Mouse (Mus musculus) heart, adult 2 months (tissue): Measurements from ENCODE around the gene Vmn2r80.

Experiments
- EP300 ChIP-seq: fragments of 200-500 bp; IDR thresholded peaks from 2 replicates; pipeline ENCODE4 v1.6.1; 2011; ENCODE audit warnings: low read depth, low read length, control low read depth; ENCODE audit not compliant: insufficient read depth
- POLR2A ChIP-seq: fragments of 200-500 bp; IDR thresholded peaks from 2 replicates; pipeline ENCODE4 v1.6.1; 2011; ENCODE audit warnings: mild to moderate bottlenecking, low read depth, low read length, control low read depth; ENCODE audit not compliant: insufficient read depth

DNA sequence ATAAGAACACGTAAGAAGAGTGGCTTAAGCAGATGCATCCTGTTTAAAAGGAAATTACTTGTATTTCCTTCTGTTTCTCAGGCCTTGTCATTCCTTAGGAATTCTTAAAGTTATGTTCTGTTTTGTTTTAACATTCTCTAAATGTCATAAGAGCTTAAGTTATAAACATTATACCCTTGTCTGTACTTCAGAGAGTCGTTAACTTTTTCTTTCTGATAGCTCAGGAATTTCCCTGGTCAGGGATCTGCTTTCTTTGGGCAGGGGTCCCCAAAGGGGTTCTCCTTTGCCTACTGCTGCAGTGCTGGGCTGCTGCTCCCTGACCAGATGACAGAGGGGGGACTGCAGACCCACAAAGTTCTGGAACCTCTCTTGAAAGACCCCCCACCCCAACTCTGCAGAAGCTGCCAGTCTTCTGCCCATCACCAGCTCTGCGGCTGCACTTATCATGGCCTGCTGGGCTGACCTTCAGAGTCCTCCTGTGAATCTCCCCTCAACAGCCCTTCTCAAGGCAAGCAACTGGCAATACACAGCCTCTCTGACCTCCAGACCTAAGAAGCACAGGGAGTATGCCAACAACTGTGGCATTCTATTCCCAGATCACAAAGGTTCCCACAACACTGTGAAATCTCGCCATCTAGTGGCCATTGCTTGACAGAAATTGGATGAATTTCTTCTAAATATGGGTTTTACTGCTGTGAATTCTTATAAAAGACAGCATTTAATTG lies 32.3 kb upstream of the Vmn2r80 start:
- TF ChIP-seq POLR2A (no peak), EP300 (no peak)
